In the genomic region with DNA sequence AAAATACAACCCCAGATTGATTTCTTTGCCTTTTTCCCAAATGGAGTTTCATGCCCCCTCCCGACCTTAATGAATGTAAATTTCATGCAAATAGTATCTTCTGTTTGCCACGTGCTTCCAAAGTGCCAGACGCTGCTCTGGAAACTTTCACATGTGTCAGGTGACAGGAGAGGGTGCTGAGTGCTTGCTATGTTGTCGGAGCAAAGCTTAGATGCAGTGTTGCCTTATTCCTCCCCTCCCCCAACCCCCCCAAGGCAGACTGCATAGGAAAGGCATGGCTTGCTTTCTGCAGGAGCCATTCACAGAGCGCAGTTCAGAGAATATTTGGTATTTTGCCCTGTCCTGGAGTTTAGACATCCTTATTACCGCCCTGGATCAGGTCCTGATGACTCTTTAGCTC, we compare ENCODE assay signal across 12 mouse cellular contexts. TPM values are rescaled to one million over a fixed set of nuclear protein-coding genes. Genes with fewer than 3 reads are reported as not detected.
A peak's percentile ranks its signal among the peaks of the same experiment; 100 is the strongest.
DNase-seq lines count a peak whose midpoint lies in the region; ATAC-seq and TF ChIP-seq lines count a peak whose summit lies in the region.
"Had no signal": no experiment of that assay in that cellular context is flagged by ENCODE, and none has a peak within 500 bp of the region (broad histone marks: within the 10 kb centered on the region; RNA-seq: fewer than 3 reads in every experiment).

No protein-coding gene starts in this region.

- DNase-seq in midbrain, embryonic 11.5 days (ENCODE audit: low spot score, missing footprints), result peak; percentile 35
- DNase-seq in midbrain, postnatal 0 days (ENCODE audit: low spot score), result no peak
- DNase-seq in embryo, embryonic 10 days (ENCODE audit: low spot score), result peak; percentile 33
- DNase-seq in forebrain, embryonic 14.5 days (ENCODE audit: low spot score), result peak; percentile 87
- DNase-seq in ovary, postnatal 36 days (ENCODE audit: low spot score), result no peak
- DNase-seq in urinary bladder, postnatal 14 days (ENCODE audit: low spot score), result no peak
- no peak for DNase-seq in adrenal gland, postnatal 10 days
- DNase-seq: cerebellum, adult 9-11 months; kidney, postnatal 10 days; lung, postnatal 14 days had no signal

- H3K27ac ChIP-seq in midbrain, embryonic 11.5 days (ENCODE audit: low read depth, low read length), result no peak overlapping the region
- no peak overlapping the region for H3K27ac ChIP-seq in midbrain, postnatal 0 days (ENCODE audit: low read depth, low read length)
- H3K27ac ChIP-seq in forebrain, embryonic 14.5 days (ENCODE audit: low read depth, low read length), result peak overlapping the region; percentile 2; the same call in 1 of the 2 replicates
- H3K27ac ChIP-seq in limb, embryonic 13.5 days, result no peak overlapping the region
- H3K27ac ChIP-seq: liver, embryonic 12.5 days had no signal

- H3K9me3 ChIP-seq in midbrain, embryonic 11.5 days (ENCODE audit: control insufficient read depth, low read length), result no peaks in the 10 kb centered on the region
- H3K9me3 ChIP-seq in midbrain, postnatal 0 days (ENCODE audit: low read length), result no peaks in the 10 kb centered on the region
- no peaks in the 10 kb centered on the region for H3K9me3 ChIP-seq in forebrain, embryonic 14.5 days (replicated peaks; ENCODE audit: control insufficient read depth, low read length)
- H3K9me3 ChIP-seq in limb, embryonic 13.5 days, result no peaks in the 10 kb centered on the region
- H3K9me3 ChIP-seq: liver, embryonic 12.5 days had no signal

- H3K4me3 ChIP-seq in midbrain, embryonic 11.5 days (ENCODE audit: low read depth, low read length), result no peak overlapping the region
- no peak overlapping the region for H3K4me3 ChIP-seq in midbrain, postnatal 0 days (ENCODE audit: low read depth, low read length)
- H3K4me3 ChIP-seq in forebrain, embryonic 14.5 days (ENCODE audit: low read depth, low read length), result no peak overlapping the region
- H3K4me3 ChIP-seq in limb, embryonic 13.5 days, result no peak overlapping the region
- H3K4me3 ChIP-seq: liver, embryonic 12.5 days had no signal

- no peaks in the 10 kb centered on the region for H3K4me1 ChIP-seq in midbrain, embryonic 11.5 days (ENCODE audit: control insufficient read depth, insufficient read depth, low read length)
- no peaks in the 10 kb centered on the region for H3K4me1 ChIP-seq in midbrain, postnatal 0 days (ENCODE audit: insufficient read depth, low read length)
- H3K4me1 ChIP-seq in forebrain, embryonic 14.5 days (ENCODE audit: control insufficient read depth, insufficient read depth, low read length), result peaks cover 3% of the 10 kb centered on the region; the same call in 1 of the 2 replicates
- H3K4me1 ChIP-seq in limb, embryonic 13.5 days, result peaks cover 18% of the 10 kb centered on the region

- H3K36me3 ChIP-seq in midbrain, embryonic 11.5 days (ENCODE audit: control insufficient read depth, insufficient read depth, low read length), result no peaks in the 10 kb centered on the region
- H3K36me3 ChIP-seq in midbrain, postnatal 0 days (ENCODE audit: insufficient read depth, low read length), result no peaks in the 10 kb centered on the region
- H3K36me3 ChIP-seq in forebrain, embryonic 14.5 days (ENCODE audit: control insufficient read depth, insufficient read depth, low read length), result no peaks in the 10 kb centered on the region
- no peaks in the 10 kb centered on the region for H3K36me3 ChIP-seq in limb, embryonic 13.5 days
- H3K36me3 ChIP-seq: liver, embryonic 12.5 days had no signal

- no peak for ATAC-seq in midbrain, embryonic 11.5 days (ENCODE audit: low FRiP score)
- no peak for ATAC-seq in midbrain, postnatal 0 days (ENCODE audit: low FRiP score)
- ATAC-seq in forebrain, embryonic 14.5 days, result peak; percentile 96
- peak; percentile 36; the same call in 1 of the 2 replicates for ATAC-seq in limb, embryonic 13.5 days (ENCODE audit: low FRiP score, low read depth)
- ATAC-seq: liver, embryonic 12.5 days had no signal

- WGBS in midbrain, embryonic 11.5 days, result 34% methylated on average over 6 of the region's 6 CpGs
- 29% methylated on average over 6 of the region's 6 CpGs for WGBS in midbrain, postnatal 0 days
- 20% methylated on average over 6 of the region's 6 CpGs for WGBS in forebrain, embryonic 14.5 days
- 10% methylated on average over 6 of the region's 6 CpGs for WGBS in limb, embryonic 13.5 days

- no peak overlapping the region for H3K9ac ChIP-seq in midbrain, embryonic 11.5 days (ENCODE audit: low read length)
- no peak overlapping the region for H3K9ac ChIP-seq in midbrain, postnatal 0 days (replicated peaks; ENCODE audit: low read length, poor library complexity, severe bottlenecking)
- H3K9ac ChIP-seq in forebrain, embryonic 14.5 days (ENCODE audit: low read length), result no peak overlapping the region
- H3K9ac ChIP-seq in limb, embryonic 13.5 days, result no peak overlapping the region
- H3K9ac ChIP-seq: liver, embryonic 12.5 days had no signal

- H3K27me3 ChIP-seq in midbrain, embryonic 11.5 days (ENCODE audit: control insufficient read depth, insufficient read depth, low read length), result no peaks in the 10 kb centered on the region
- no peaks in the 10 kb centered on the region for H3K27me3 ChIP-seq in midbrain, postnatal 0 days (ENCODE audit: insufficient read depth, low read length)
- no peaks in the 10 kb centered on the region for H3K27me3 ChIP-seq in forebrain, embryonic 14.5 days (replicated peaks; ENCODE audit: control insufficient read depth, insufficient read depth, low read length)
- H3K27me3 ChIP-seq in limb, embryonic 13.5 days, result no peaks in the 10 kb centered on the region
- H3K27me3 ChIP-seq: liver, embryonic 12.5 days had no signal

- no peak for TF ChIP-seq CTCF in midbrain, postnatal 0 days (IDR thresholded peaks at IDR 0.05)

- H3K4me2 ChIP-seq in midbrain, embryonic 11.5 days, result no peak overlapping the region
- no peak overlapping the region for H3K4me2 ChIP-seq in midbrain, postnatal 0 days (ENCODE audit: low read depth, low read length, poor library complexity, severe bottlenecking)
- no peak overlapping the region for H3K4me2 ChIP-seq in forebrain, embryonic 14.5 days (ENCODE audit: low read length)
- H3K4me2 ChIP-seq in limb, embryonic 13.5 days (replicated peaks), result no peak overlapping the region
- H3K4me2 ChIP-seq: liver, embryonic 12.5 days had no signal

RNA-seq across cellular contexts. Expression of gene Fam49a, which starts 12.2 kb away (rescaled TPM):
- 14.4 and 18.2 TPM in 2 replicates for polyA plus RNA-seq in midbrain, embryonic 11.5 days (2014; fragmentation: Nextera tagmentation; extraction: Ambion mirVana)
- 88.2 and 96.7 TPM in 2 replicates for total RNA-seq in midbrain, postnatal 0 days (2014; rRNA removed)
- 58.3 and 60.0 TPM in 2 replicates for polyA plus RNA-seq in midbrain, postnatal 0 days (2015; fragmentation: Nextera tagmentation; extraction: Ambion mirVana)
- 131 and 182 TPM in 2 replicates for polyA plus RNA-seq in forebrain, embryonic 14.5 days (2014; fragmentation: Nextera tagmentation; extraction: Ambion mirVana)
- polyA plus RNA-seq in limb, embryonic 13.5 days (2015; fragmentation: Nextera tagmentation; extraction: Ambion mirVana), result 7.9 TPM in 2 replicates
- 10 to 100 TPM; 18.5 to 19.9 TPM for total RNA-seq in adrenal gland, postnatal 10 days (2021)

Comparison
In these comparisons a context has a peak if more than half of its experiments do, and no peak if none do; other contexts are left out.
1. DNase-seq: peak in midbrain, embryonic 11.5 days (single experiment), embryo, embryonic 10 days (single experiment) and forebrain, embryonic 14.5 days (single experiment); none in midbrain, postnatal 0 days (single experiment), ovary, postnatal 36 days (single experiment), urinary bladder, postnatal 14 days (single experiment) and adrenal gland, postnatal 10 days (single experiment).
2. ATAC-seq: peak in forebrain, embryonic 14.5 days (single experiment) and limb, embryonic 13.5 days (single experiment); none in midbrain, embryonic 11.5 days (single experiment) and midbrain, postnatal 0 days (single experiment).